Mouse (Mus musculus) midbrain, embryonic 16.5 days (tissue): ENCODE measurements around the gene Sulf2. TPM values are rescaled to one million over a fixed set of nuclear protein-coding genes. Genes with fewer than 3 reads are reported as not detected.
A peak's percentile ranks its signal among the peaks of the same experiment; 100 is the strongest.

ENCODE experiments used
- ATAC-seq: fragments of 200-750 bp; cut with Nextera tagmentation; 2 replicates; pipeline ENCODE4 v1.8.0; 2017; ENCODE audit warnings: moderate TSS enrichment
- H3K27ac ChIP-seq: fragments of 300-500 bp; sonication (generic); 2 replicates; pipeline ENCODE4 v1.5.1; 2014; ENCODE audit warnings: mild to moderate bottlenecking, low read length, mixed read lengths
- H3K27me3 ChIP-seq: fragments of 300-500 bp; sonication (generic); 2 replicates; pipeline ENCODE4 v1.6.1; 2014; ENCODE audit warnings: low read depth, low read length, mixed read lengths; ENCODE audit not compliant: control insufficient read depth, insufficient read depth
- H3K36me3 ChIP-seq: fragments of 300-500 bp; sonication (generic); 2 replicates; pipeline ENCODE4 v1.6.1; 2014; ENCODE audit warnings: mild to moderate bottlenecking, low read length, moderate library complexity, mixed read lengths; ENCODE audit not compliant: control insufficient read depth, insufficient read depth
- H3K4me1 ChIP-seq: fragments of 300-500 bp; sonication (generic); 2 replicates; pipeline ENCODE4 v1.6.1; 2014; ENCODE audit warnings: mild to moderate bottlenecking, low read length, mixed read lengths; ENCODE audit not compliant: control insufficient read depth, insufficient read depth
- H3K4me2 ChIP-seq: fragments of 300-500 bp; sonication (generic); 2 replicates; pipeline ENCODE4 v1.6.1; 2014; ENCODE audit warnings: mild to moderate bottlenecking, low read length, mixed read lengths
- H3K4me3 ChIP-seq: fragments of 300-500 bp; sonication (generic); 2 replicates; pipeline ENCODE4 v1.5.1; 2014; ENCODE audit warnings: low read depth, mild to moderate bottlenecking, low read length, moderate library complexity, mixed read lengths
- H3K9ac ChIP-seq: fragments of 300-500 bp; sonication (generic); 2 replicates; pipeline ENCODE4 v1.6.1; 2014; ENCODE audit warnings: low read depth, low read length, mixed read lengths
- H3K9me3 ChIP-seq: fragments of 300-500 bp; sonication (generic); replicated peaks from 2 replicates; pipeline ENCODE4 v1.6.1; 2014; ENCODE audit warnings: mild to moderate bottlenecking, low read length, mixed read lengths; ENCODE audit not compliant: control insufficient read depth, poor library complexity, severe bottlenecking
- WGBS: fragments of 180-500 bp; shearing (Covaris S2); extraction: QIAGEN DNeasy Blood & Tissue Kit; methylation state at CpG from one replicate; pipeline ENCODE4 v1.1.7; 2014; 5-methylcytosine and 5-hydroxymethylcytosine counted together
- polyA plus RNA-seq: library from polyadenylated mRNA; unstranded; fragments of >200 nt; fragmentation: Nextera tagmentation; extraction: Ambion mirVana; gene quantifications from 2 replicates; pipeline ENCODE4 v1.2.1, GENCODE M21; 2015

The Sulf2 gene
- polyA plus RNA-seq, 1 experiment from 2014 or later: 88.1 TPM

DNA sequence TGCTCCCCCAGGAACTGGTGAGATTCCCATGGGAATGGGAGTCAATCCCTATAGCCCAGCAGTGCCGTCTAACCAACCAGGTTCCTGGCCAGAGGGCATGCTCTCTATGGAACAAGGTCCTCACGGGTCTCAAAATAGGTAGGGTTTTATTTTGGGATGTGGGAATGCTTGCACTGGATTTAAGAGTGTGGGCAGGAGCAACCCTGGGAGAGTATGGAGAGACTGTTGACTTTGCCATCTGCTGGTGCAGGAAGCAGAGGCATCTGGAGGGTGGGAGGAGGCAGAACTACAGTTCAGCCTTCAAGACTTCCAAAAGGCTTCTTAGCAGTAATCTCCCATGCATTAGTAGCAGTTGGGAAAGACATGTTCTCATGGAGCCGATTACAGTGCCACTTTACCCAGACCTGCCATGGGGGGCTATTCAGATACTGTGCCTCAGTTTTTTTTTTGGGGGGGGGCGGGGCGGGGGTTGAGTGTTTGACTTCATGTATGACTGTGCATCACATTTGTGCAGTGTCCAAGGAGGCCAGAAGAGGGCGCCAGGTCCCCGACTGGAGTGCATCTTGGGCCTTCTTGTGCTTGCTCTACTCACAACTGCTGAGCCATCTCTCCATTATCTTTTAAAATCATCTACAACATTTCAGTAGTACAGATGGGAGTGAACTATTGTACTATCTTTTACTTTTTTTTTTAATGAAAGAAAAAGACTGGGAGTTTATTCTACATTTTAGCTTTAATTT, 95.6 kb downstream of the Sulf2 start:
- H3K9me3 ChIP-seq: no peaks in the 10 kb centered on the region
- H3K9ac ChIP-seq: no peak overlapping the region
- no peak overlapping the region for H3K4me3 ChIP-seq
- H3K27me3 ChIP-seq: no peaks in the 10 kb centered on the region
- H3K4me1 ChIP-seq: no peaks in the 10 kb centered on the region
- no peak for ATAC-seq
- H3K36me3 ChIP-seq: peaks cover 30% of the 10 kb centered on the region
- H3K4me2 ChIP-seq: no peak overlapping the region
- 73% methylated on average over 7 of the region's 7 CpGs for WGBS
- no peak overlapping the region for H3K27ac ChIP-seq

DNA sequence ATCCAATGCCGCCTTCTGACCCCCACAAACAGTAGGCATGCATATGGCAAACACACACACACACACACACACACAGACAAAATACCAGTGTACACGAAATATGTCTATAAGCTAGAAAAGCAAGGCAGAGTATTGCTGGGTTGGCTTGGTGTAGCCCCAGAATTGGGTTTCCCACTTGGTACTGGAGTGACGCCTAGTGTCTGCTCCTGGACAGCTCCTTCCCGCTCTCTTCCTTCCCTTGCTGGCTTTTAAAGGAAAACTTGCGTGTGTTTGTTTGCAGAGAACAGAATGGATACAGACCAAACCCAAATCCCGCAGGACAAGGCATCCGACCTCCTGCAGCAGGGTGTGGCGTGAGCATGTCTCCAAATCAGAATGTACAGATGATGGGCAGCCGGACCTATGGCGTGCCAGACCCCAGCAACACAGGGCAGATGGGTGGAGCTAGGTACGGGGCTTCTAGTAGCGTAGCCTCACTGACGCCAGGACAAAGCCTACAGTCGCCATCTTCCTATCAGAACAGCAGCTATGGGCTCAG, 101.4 kb downstream of the Sulf2 start:
- Histone ChIP-seq H3K9me3 (no peaks in the 10 kb centered on the region), H3K9ac (no peak overlapping the region), H3K36me3 (peaks cover 29% of the 10 kb centered on the region), H3K27me3 (no peaks in the 10 kb centered on the region), H3K4me2 (no peak overlapping the region), H3K4me3 (no peak overlapping the region), H3K27ac (no peak overlapping the region), H3K4me1 (no peaks in the 10 kb centered on the region)
- 94% methylated on average over 14 of the region's 14 CpGs for WGBS
- ATAC-seq: no peak

DNA sequence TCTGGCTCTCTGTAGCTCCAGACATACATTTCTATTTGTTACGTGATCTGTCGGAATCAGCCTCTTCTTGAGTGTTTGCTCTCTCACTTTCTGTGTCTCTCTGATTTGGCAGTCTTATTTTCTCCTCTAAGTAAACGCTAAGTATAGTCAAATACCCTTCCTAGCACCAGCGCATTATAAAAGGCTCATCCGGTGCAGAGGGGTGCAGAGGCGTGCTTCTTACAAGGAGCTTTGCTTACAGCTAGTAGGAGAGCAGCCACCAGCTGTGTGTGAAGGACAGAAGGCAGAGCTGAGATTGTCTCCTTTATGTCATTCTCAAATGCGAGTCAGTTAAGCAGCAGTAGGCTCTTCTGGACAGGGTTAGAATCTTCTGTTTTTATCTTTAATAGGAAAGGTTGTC, 103.5 kb downstream of the Sulf2 start:
- WGBS: 86% methylated on average over 7 of the region's 7 CpGs
- no peak overlapping the region for H3K9ac ChIP-seq
- no peak overlapping the region for H3K27ac ChIP-seq
- peaks cover 26% of the 10 kb centered on the region for H3K36me3 ChIP-seq
- no peaks in the 10 kb centered on the region for H3K9me3 ChIP-seq
- H3K4me2 ChIP-seq: no peak overlapping the region
- no peak overlapping the region for H3K4me3 ChIP-seq
- ATAC-seq: no peak
- no peaks in the 10 kb centered on the region for H3K27me3 ChIP-seq
- H3K4me1 ChIP-seq: no peaks in the 10 kb centered on the region

DNA sequence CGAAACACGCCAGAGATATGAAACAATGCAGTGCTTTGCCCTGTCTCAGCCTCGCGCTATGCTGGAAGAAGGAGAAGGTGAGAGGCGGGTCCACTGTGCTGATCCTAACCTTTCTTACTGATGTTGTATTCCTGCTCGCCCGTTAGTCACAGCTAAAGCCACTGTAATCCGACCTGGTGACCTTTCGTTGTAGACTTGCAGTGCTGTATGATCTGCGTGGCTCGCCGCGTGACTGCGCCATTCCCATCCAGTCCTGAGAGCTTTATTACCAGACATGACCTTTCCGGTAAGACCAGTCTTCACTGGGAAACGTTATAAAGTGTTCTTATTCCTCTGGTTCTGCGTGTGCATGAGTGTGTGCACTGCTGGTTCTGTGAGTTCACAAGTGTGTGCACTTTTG, 104.0 kb downstream of the Sulf2 start:
- no peak overlapping the region for H3K4me2 ChIP-seq
- H3K27me3 ChIP-seq: no peaks in the 10 kb centered on the region
- no peak for ATAC-seq
- H3K36me3 ChIP-seq: peaks cover 26% of the 10 kb centered on the region
- no peaks in the 10 kb centered on the region for H3K4me1 ChIP-seq
- 91% methylated on average over 17 of the region's 17 CpGs for WGBS
- no peak overlapping the region for H3K27ac ChIP-seq
- H3K9ac ChIP-seq: no peak overlapping the region
- H3K4me3 ChIP-seq: no peak overlapping the region
- no peaks in the 10 kb centered on the region for H3K9me3 ChIP-seq

DNA sequence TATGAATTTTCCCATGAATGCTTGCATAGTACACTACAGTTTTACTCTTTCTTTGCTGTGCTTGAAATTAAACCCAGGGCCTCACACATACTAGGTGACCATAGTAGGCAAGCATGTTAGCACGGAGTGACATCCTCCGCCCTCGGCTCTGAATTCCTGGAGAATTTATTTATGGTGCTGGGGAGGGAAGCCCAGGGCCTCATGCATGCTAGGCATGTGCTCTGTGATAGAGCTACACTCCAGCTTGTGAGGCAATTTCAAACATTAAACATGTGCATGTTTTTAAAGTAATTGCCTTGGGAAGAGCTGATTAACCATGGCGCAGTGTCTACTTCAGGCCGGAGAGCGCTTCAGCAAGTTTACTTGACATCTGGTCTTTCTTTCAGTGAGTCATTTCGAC, 106.6 kb downstream of the Sulf2 start:
- Histone ChIP-seq H3K9me3 (no peaks in the 10 kb centered on the region), H3K9ac (no peak overlapping the region), H3K4me1 (no peaks in the 10 kb centered on the region), H3K27me3 (no peaks in the 10 kb centered on the region), H3K4me2 (no peak overlapping the region), H3K27ac (no peak overlapping the region), H3K4me3 (no peak overlapping the region), H3K36me3 (peaks cover 11% of the 10 kb centered on the region; the same call in 1 of the 2 replicates)
- 89% methylated on average over 7 of the region's 7 CpGs for WGBS
- ATAC-seq: no peak

DNA sequence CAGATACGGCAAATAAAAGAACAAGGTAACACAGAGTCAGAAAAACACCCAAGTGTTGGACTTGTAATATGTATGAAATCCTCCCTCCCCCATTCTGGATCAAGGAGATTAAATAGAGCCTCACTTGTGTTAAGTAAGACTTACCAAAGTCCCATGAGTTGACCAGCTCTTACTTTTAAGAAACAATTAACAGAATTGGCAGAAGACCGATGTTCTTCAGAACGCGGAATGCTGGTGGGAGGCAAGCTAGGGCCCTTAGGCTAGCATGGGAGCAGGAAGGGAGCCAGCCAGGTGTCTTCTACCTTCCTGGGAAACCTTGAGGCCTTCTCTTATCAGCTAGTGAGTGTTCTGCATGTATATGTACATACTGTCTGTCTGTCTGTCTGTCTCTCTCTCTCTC, 107.5 kb downstream of the Sulf2 start:
- no peak overlapping the region for H3K27ac ChIP-seq
- no peaks in the 10 kb centered on the region for H3K27me3 ChIP-seq
- WGBS: 95% methylated on average over 4 of the region's 4 CpGs
- no peaks in the 10 kb centered on the region for H3K4me1 ChIP-seq
- peaks cover 11% of the 10 kb centered on the region; the same call in 1 of the 2 replicates for H3K36me3 ChIP-seq
- H3K4me2 ChIP-seq: no peak overlapping the region
- no peak overlapping the region for H3K4me3 ChIP-seq
- no peaks in the 10 kb centered on the region for H3K9me3 ChIP-seq
- no peak overlapping the region for H3K9ac ChIP-seq
- ATAC-seq: no peak

DNA sequence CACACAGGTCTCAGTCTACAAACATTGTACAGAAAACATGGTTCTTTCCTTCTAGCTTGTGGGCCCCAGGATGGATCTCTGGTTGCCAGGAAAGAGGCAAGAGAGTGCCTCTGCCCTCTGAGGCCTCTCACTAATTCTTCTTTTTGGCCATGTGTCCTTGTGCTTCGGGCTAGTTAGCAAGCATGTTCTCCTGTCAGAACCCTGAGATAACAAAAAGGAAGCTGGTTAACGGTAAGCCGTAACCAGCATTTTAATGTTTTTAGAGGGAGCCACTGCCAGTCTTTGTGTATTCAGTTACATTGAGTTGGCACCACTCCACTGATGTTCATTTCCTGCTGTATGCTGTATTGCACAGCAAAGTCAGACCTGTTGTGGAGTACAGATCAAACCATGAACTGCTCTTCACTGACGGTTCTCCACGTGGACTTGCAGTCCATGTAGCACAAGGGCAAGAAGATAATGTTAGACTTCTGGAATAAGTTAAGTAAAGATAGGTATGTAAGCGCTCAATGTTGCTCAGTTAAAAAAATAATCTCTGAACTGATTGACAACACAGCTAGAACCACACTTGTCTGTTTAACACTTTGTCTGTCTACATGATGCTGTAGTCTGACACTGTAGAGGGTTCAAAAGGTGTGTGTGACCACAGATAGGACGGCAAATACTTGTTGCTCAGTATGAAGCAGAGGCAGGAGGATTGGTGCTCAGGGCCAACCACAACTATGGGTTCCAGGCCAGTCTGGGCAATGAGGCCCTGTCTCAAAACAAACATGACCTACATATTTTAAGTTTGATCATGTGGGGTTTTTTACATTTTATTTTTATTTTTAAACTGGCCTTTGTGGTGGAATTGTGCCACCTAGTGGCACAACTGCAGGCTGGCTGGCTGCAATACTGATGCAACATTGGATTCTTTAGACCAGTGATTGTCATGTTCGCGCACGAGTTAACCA, 109.6 kb downstream of the Sulf2 start:
- 68% methylated on average over 10 of the region's 10 CpGs for WGBS
- Histone ChIP-seq H3K4me3 (no peak overlapping the region), H3K36me3 (0 out of 2 replicates have a peak, but pooled peaks cover 2% of the 10 kb centered on the region), H3K9ac (no peak overlapping the region), H3K4me2 (no peak overlapping the region), H3K4me1 (peaks cover 5% of the 10 kb centered on the region; the same call in 1 of the 2 replicates), H3K9me3 (no peaks in the 10 kb centered on the region), H3K27me3 (no peaks in the 10 kb centered on the region), H3K27ac (no peak overlapping the region)
- ATAC-seq: peak; percentile 56; the same call in 1 of the 2 replicates

DNA sequence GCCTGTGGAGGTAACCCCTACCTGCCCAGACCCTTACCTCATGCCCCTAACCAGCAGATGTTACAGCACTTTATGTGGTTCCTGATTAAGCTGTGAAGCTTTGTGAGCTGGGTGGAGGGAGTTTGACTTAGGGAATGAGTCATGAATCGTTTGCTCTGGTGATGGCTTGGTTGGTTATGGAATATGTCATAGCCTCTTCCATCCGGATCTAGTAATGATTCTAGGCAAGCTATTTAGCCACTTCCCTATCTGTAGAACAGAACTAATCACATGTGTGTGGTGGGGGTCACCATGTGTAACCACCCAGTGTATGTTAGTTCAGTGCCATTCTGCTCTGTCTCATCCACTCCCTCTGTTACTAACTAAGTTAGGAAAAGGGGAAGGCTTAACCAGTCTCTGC, 110.5 kb downstream of the Sulf2 start:
- H3K27ac ChIP-seq: no peak overlapping the region
- no peak overlapping the region for H3K4me3 ChIP-seq
- no peak overlapping the region for H3K4me2 ChIP-seq
- ATAC-seq: no peak
- H3K9me3 ChIP-seq: no peaks in the 10 kb centered on the region
- H3K36me3 ChIP-seq: 0 out of 2 replicates have a peak, but pooled peaks cover 2% of the 10 kb centered on the region
- no peaks in the 10 kb centered on the region for H3K27me3 ChIP-seq
- WGBS: 90% methylated on average over 2 of the region's 2 CpGs
- peaks cover 5% of the 10 kb centered on the region; the same call in 1 of the 2 replicates for H3K4me1 ChIP-seq
- no peak overlapping the region for H3K9ac ChIP-seq
